Mouse (Mus musculus) liver, postnatal 0 days (tissue): ENCODE data around the gene Fkbp7. TPM values are rescaled to one million over a fixed set of nuclear protein-coding genes. Genes with fewer than 3 reads are reported as not detected.

Experiments
- ATAC-seq: fragments of 200-750 bp; cut with Nextera tagmentation; 2 replicates; pipeline ENCODE4 v1.8.0; 2017; ENCODE audit warnings: mild to moderate bottlenecking, moderate library complexity
- DNase-seq: peaks from one replicate; pipeline ENCODE4 v3.0.0-alpha.2; 2016
- H3K27ac ChIP-seq: fragments of 300-500 bp; sonication (generic); 2 replicates; pipeline ENCODE4 v1.5.1; 2014; ENCODE audit warnings: antibody characterized with exemption, moderate library complexity, mild to moderate bottlenecking, low read depth
- H3K27me3 ChIP-seq: fragments of 300-500 bp; sonication (generic); 2 replicates; pipeline ENCODE4 v1.6.1; 2014; ENCODE audit warnings: low read length, control low read depth, mixed read lengths; ENCODE audit not compliant: insufficient read depth
- H3K36me3 ChIP-seq: fragments of 300-500 bp; sonication (generic); replicated peaks from 2 replicates; pipeline ENCODE4 v1.6.1; 2014; ENCODE audit warnings: mild to moderate bottlenecking, control low read depth, low read length, moderate library complexity, mixed read lengths; ENCODE audit not compliant: insufficient read depth
- H3K4me1 ChIP-seq: fragments of 300-500 bp; sonication (generic); 2 replicates; pipeline ENCODE4 v1.6.1; 2014; ENCODE audit warnings: antibody characterized with exemption, mild to moderate bottlenecking, control low read depth; ENCODE audit not compliant: insufficient read depth
- H3K4me2 ChIP-seq: fragments of 300-500 bp; sonication (generic); 2 replicates; pipeline ENCODE4 v1.6.1; 2014; ENCODE audit warnings: low read depth, mild to moderate bottlenecking, low read length, moderate library complexity, mixed read lengths
- H3K4me3 ChIP-seq: fragments of 300-500 bp; sonication (generic); 2 replicates; pipeline ENCODE4 v1.5.1; 2014; ENCODE audit warnings: low read depth, low read length
- H3K9ac ChIP-seq: fragments of 300-500 bp; sonication (generic); replicated peaks from 2 replicates; pipeline ENCODE4 v1.6.1; 2014; ENCODE audit warnings: mild to moderate bottlenecking, moderate library complexity
- H3K9me3 ChIP-seq: fragments of 300-500 bp; sonication (generic); 2 replicates; pipeline ENCODE4 v1.6.1; 2016; ENCODE audit warnings: mild to moderate bottlenecking, control low read depth, low read length, mixed read lengths
- CTCF ChIP-seq: sonication (generic); IDR thresholded peaks from 2 replicates; pipeline ENCODE4 v1.5.1; 2016; ENCODE audit warnings: antibody characterized with exemption, low read depth
- EP300 ChIP-seq: IDR thresholded peaks from 2 replicates; pipeline ENCODE4 v1.6.1; 2016; ENCODE audit warnings: antibody characterized with exemption, low read depth, mild to moderate bottlenecking
- WGBS: fragments of 180-500 bp; shearing (Covaris S2); extraction: QIAGEN DNeasy Blood & Tissue Kit; methylation state at CpG from one replicate; pipeline ENCODE4 v1.1.7; 2014; ENCODE audit not compliant: insufficient replicate concordance; 5-methylcytosine and 5-hydroxymethylcytosine counted together
- polyA plus RNA-seq: library from polyadenylated mRNA; unstranded; fragments of >200 nt; fragmentation: Nextera tagmentation; extraction: Ambion mirVana; gene quantifications from 2 replicates; pipeline ENCODE4 v1.2.1, GENCODE M21; 2015

The Fkbp7 gene
- polyA plus RNA-seq: 6.5 and 7.9 TPM in 2 replicates

DNA sequence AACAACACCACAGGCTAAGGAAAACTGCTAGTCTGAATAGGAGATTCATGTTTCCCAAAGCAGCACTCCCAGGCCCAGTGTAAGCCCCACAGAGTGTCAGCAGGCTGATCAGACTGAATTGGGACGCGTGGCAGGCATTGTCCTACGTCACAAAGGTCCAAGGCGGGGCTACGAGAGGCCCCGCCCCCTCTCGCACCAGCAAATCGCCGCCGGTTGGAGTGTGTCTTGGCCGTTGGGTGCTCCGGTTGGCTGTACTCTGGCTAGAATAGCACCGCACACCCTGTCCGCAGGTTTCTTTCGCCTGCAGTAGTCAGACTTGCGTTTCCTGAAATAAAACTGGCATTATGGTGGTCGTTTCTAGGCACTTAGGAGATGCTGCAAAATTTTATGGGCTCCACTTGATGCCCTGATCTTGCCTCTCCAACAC lies at the start of gene Fkbp7:
Gene Fkbp7, minus strand, starts transcription at position 151 of the 427 bp plus-strand sequence.
- ATAC-seq: peak; percentile 86
- H3K36me3 ChIP-seq: peaks cover 2% of the 10 kb centered on the region; the same call in 1 of the 2 replicates
- DNase-seq: peak; percentile 93
- peak within 1 kb of the TSS; percentile 75 for H3K4me2 ChIP-seq
- H3K9me3 ChIP-seq: no peaks in the 10 kb centered on the region
- H3K4me1 ChIP-seq: peaks cover 27% of the 10 kb centered on the region
- H3K27me3 ChIP-seq: no peaks in the 10 kb centered on the region
- H3K9ac ChIP-seq: peak within 1 kb of the TSS; percentile 61
- peak within 1 kb of the TSS; percentile 66 for H3K27ac ChIP-seq
- H3K4me3 ChIP-seq: peak within 1 kb of the TSS; percentile 53
- WGBS: under 1% methylated on average over 17 of the region's 17 CpGs
- no peak for TF ChIP-seq EP300
- TF ChIP-seq CTCF: no peak

DNA sequence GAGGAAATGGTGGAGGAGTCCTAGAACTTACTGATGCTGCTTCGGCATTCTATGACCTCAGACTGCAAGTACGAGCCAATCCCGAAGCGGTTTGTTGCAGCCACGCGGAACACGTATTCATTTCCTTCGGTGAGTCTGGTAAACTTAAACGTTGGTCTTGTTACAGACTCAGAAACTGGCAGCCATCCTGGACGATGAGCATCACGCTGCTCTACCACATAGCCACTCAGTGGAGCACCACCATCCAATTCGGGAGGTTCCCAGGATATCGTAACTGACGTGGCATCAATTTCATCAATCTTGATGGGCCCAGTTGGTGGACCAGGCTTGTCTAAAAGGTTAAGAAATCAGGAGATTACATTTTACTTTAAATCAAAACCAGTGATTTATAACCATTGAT lies 46.7 kb upstream of the Fkbp7 start:
- 91% methylated on average over 14 of the region's 14 CpGs for WGBS
- H3K4me1 ChIP-seq: no peaks in the 10 kb centered on the region

GRCm38 (mm10) chr2:76714984-76715383 lies 42.1 kb upstream of the Fkbp7 start:
- TF ChIP-seq CTCF (0 out of 2 replicates have a peak, but pooled peaks have one; percentile 10), EP300 (no peak)
- no peak overlapping the region for H3K27ac ChIP-seq
- no peak overlapping the region for H3K9ac ChIP-seq
- no peaks in the 10 kb centered on the region for H3K36me3 ChIP-seq
- 68% methylated on average over 8 of the region's 8 CpGs for WGBS
- no peak overlapping the region for H3K4me3 ChIP-seq
- no peak for DNase-seq
- no peak overlapping the region for H3K4me2 ChIP-seq
- H3K27me3 ChIP-seq: no peaks in the 10 kb centered on the region
- no peak for ATAC-seq
- no peaks in the 10 kb centered on the region for H3K4me1 ChIP-seq
- peaks cover 15% of the 10 kb centered on the region for H3K9me3 ChIP-seq

More for the DNA sequence above, 46.7 kb upstream of the Fkbp7 start:
- DNase-seq: no peak
- no peaks in the 10 kb centered on the region for H3K36me3 ChIP-seq
- H3K9me3 ChIP-seq: peaks cover 9% of the 10 kb centered on the region; the same call in 1 of the 2 replicates
- TF ChIP-seq EP300 (no peak), CTCF (no peak)
- H3K9ac ChIP-seq: no peak overlapping the region
- ATAC-seq: no peak
- no peak overlapping the region for H3K4me3 ChIP-seq
- H3K27me3 ChIP-seq: no peaks in the 10 kb centered on the region
- H3K4me2 ChIP-seq: no peak overlapping the region
- H3K27ac ChIP-seq: no peak overlapping the region

DNA sequence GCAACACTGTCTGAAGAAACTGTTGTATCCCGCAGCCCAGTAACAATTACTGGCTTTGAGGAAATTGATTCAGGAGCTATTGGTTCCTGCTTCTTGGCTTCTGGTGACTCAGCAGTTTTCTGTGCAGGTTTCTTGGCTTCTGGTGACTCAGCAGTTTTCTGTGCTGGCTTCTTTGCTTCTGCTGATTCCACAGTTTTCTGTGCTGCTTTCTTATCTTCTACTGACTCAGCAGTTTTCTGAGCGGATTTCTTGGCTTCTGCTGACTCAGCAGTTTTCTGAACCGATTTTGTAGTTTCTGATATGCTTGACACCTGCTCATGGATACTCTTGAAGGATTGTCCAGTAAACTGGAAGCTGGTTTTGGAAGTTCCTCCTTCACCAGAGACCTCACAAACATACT lies 35.6 kb upstream of the Fkbp7 start:
- Histone ChIP-seq H3K9me3 (peaks cover 21% of the 10 kb centered on the region), H3K36me3 (no peaks in the 10 kb centered on the region), H3K4me2 (no peak overlapping the region), H3K4me3 (no peak overlapping the region), H3K27me3 (no peaks in the 10 kb centered on the region), H3K27ac (no peak overlapping the region), H3K4me1 (no peaks in the 10 kb centered on the region), H3K9ac (no peak overlapping the region)
- TF ChIP-seq CTCF: no peak
- TF ChIP-seq EP300: no peak
- no peak for ATAC-seq
- no peak for DNase-seq
- 81% methylated on average over 3 of the region's 3 CpGs for WGBS

DNA sequence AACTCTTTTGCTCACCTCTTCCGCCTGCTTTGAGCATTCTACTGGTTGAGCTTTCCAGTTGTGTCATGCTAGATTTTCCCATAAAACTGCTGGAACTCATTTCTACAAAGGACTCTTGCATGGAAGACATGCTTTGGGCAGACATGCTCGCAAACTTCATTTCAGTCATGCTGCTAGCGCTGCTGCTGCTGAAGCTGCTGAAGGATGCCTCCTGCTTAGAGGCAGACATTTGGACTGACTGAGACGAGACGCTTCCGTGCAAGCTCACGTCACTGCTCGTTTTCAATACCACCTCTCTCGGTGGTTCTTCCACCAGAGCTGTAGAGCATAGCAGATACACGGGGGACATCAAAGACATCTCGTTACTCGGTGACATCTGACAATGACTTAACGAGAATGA lies 32.7 kb upstream of the Fkbp7 start:
- Histone ChIP-seq H3K4me2 (no peak overlapping the region), H3K9ac (no peak overlapping the region), H3K27ac (no peak overlapping the region), H3K36me3 (no peaks in the 10 kb centered on the region), H3K9me3 (peaks cover 16% of the 10 kb centered on the region; the same call in 1 of the 2 replicates), H3K4me3 (no peak overlapping the region), H3K27me3 (no peaks in the 10 kb centered on the region), H3K4me1 (no peaks in the 10 kb centered on the region)
- WGBS: 88% methylated on average over 13 of the region's 13 CpGs
- TF ChIP-seq CTCF (no peak), EP300 (no peak)
- no peak for DNase-seq
- ATAC-seq: no peak

DNA sequence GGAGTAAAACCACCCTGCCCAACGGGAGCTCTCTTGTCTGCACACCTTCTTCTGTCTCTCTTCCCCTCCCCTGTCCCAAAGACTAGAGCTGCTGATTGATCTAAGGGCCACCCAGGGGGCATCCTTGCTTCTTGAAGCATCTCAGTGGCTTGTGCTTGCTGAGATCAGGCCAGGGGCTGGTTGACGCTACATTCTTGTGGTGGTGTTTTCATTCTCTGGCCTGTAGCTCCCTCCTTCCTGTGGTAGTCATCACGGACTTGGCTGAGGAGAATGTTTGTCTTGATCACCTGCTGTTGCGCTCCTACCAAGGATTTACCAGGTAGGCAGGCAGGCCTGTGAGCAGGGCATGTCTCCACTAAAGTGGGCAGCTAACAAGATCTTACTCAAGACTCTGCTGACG lies 29.8 kb upstream of the Fkbp7 start:
- no peak overlapping the region for H3K4me2 ChIP-seq
- ATAC-seq: no peak
- no peak overlapping the region for H3K27ac ChIP-seq
- no peaks in the 10 kb centered on the region for H3K9me3 ChIP-seq
- H3K36me3 ChIP-seq: no peaks in the 10 kb centered on the region; the same call in 1 of the 2 replicates
- 89% methylated on average over 5 of the region's 5 CpGs for WGBS
- TF ChIP-seq EP300 (no peak), CTCF (no peak)
- no peaks in the 10 kb centered on the region for H3K4me1 ChIP-seq
- H3K4me3 ChIP-seq: no peak overlapping the region
- no peak overlapping the region for H3K9ac ChIP-seq
- H3K27me3 ChIP-seq: no peaks in the 10 kb centered on the region
- no peak for DNase-seq
